Mouse (Mus musculus): ENCODE results near the gene Nol10.

DNA sequence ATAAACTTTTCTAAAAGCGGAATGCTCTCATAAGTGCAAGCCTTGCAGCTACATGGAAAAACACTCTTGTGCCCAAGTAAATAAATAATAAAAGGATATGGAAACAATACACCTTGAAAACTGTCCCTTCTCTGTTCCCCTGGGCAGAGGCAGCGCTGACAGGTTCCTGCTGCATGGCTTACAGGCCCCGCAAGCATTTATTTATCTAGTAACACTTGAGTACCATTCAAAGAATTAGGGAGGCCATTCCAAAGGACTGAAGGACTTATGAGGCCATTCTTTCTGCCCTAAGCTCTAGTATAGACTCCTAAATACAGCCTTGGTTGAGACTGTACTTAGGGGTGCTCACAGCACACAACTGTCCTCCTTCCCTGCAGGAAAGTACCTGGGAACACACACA, 29.8 kb upstream of the Nol10 start:
- TF ChIP-seq CTCF (IDR thresholded peaks at IDR 0.05; ENCODE audit: low read depth) = no peak
- TF ChIP-seq EP300 (IDR thresholded peaks at IDR 0.05; ENCODE audit: low read depth) = no peak
